Mouse (Mus musculus) cerebral cortex, adult 2 months (tissue): ENCODE results near the gene Ppp5c.

Experiments used
- WGBS: fragments of 180-500 bp; shearing (Covaris S2); methylation state at CpG from one replicate; pipeline ENCODE4 v1.1.7; 2018; 5-methylcytosine and 5-hydroxymethylcytosine counted together

Ppp5c gene

DNA sequence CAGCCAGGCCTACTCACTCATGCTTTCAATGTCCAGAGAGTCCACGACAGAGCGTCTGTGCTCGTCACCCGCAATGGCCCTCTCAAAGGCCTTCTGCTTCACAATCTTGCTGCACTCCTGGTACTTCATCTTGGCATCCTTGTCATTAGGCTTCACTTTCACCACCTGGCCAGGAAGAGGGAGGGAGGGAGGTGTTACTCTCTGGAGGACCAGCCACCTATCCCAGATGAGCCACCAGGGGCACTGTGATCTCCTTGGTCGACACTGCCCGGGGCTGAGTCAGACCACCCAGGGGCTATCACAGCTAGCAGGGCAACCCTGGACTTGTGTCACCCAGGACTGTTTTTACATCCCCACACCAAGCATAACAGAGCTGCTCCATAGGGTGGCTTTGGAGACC lies 12.3 kb downstream of the Ppp5c start:
- WGBS: 77% methylated on average over 6 of the region's 6 CpGs

DNA sequence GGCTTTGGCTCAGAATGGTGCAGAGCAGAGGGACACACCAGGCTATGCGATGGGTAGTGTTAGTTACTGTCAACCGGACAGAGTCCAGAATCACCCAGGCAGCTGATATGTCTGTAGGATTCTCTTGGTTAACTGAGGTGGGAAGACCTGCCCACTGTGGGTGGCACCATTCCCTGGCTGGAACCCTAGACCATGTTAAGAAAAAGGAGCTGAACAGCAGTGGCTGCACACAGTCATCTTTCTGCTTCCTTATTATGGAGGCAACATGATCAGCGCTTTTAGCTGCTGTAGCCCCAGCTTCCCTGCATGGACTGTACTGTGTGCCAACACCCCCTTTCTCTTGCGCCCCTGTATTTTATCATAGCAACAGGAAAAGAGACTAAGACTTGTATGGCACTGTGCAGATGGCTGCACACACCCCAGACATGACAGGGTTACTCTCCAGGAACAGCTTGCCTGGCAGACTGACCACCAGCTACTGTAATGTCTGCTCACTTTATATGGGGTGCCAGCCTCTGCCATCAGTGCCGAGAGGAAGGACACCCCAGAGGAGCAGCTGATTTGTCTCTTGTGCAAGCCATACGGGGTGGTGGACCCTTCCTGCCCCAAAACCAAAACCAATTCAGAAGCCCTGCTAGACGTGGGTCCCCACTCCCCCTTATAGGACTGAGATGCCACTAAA lies 15.7 kb downstream of the Ppp5c start:
- 66% methylated on average over 7 of the region's 7 CpGs for WGBS

DNA sequence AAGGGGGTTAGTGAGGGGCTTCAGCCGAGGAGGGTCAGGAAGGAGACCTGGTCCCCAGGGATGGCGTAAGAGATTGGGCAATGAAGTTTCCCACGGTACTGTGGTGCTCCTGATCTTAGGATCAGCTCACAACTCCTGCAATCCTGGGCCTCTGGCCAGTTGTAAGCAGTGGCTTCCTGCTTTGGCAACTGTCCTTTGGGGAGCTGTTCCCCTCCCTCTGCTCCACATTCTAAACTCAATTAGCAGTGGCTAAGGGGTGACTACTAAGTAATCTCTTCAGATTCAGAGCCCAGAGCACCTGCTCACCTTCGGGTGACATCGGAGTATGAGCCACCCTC lies 17.7 kb downstream of the Ppp5c start:
- 67% methylated on average over 5 of the region's 5 CpGs for WGBS

DNA sequence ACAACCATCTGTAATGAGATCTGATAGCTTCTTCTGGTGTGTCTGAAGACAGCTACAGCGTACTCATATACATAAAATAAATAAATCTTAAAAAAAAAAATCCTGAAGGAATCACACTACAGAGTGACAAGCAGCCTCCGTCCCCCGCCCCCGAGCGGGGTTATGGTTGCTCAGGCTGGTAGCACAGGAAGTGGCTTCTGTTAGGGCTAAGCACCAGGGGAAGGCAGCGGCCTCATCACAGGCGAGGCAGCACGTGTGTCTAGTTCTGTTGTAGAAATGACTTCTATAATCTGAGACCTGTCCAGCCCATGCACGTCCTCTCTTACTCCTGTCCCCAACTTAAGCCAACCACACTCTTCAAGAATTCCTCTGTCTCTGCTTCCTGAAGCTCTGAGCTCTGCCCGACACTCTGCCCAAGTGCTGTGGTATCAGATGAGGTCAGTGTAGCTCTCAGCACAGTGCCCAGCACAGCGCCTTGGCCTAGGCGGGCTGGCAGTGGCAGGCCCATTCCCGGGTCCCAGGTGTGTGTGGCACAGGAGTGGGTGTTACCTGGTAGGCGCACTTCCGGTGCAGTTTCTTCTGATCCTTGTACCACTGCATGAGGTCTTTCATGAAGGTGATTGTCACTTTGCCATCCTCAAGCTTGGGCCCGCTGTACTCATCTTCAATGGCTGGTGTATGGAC lies 18.3 kb downstream of the Ppp5c start:
- WGBS: 79% methylated on average over 16 of the region's 16 CpGs

DNA sequence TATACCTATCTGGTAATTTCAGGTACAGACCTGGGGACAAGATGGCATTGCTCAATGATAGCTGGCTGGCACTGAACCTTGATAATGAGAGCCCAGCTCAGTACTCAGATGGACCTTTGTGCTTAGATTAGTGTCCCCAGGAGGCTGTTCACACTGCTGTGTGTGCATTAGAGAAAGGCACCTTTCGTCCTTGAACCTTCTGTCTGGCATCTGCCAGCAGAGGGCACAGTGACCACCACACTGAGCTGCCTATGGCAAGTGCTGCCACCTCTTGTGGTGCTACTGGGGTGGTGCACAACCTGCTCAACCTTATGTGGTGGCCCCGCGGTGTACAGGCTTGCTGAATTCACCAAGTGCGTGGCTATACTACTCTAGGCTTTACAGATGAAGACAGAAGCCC lies 20.4 kb downstream of the Ppp5c start:
- WGBS: 65% methylated on average over 4 of the region's 4 CpGs

DNA sequence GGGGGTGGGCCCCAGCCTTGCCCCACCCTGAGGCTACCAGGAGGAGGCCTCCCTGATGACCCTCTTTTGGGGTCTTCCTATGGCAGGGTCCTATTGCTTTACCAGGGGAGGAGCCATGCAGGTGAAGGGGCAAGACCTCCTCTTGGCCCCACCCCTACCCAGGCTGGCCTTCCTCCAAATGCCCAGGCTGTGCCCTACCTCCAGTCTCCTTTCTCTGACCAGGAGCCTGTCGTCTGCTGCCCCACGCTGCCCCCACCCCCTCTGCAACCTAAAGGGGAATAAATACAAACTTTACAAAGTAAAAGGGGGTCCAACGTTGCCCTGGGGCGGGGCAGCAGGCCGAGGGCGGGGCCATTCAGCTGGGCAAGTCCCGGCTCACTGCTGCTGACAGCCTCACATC lies 23.0 kb downstream of the Ppp5c start:
- 76% methylated on average over 7 of the region's 7 CpGs for WGBS

DNA sequence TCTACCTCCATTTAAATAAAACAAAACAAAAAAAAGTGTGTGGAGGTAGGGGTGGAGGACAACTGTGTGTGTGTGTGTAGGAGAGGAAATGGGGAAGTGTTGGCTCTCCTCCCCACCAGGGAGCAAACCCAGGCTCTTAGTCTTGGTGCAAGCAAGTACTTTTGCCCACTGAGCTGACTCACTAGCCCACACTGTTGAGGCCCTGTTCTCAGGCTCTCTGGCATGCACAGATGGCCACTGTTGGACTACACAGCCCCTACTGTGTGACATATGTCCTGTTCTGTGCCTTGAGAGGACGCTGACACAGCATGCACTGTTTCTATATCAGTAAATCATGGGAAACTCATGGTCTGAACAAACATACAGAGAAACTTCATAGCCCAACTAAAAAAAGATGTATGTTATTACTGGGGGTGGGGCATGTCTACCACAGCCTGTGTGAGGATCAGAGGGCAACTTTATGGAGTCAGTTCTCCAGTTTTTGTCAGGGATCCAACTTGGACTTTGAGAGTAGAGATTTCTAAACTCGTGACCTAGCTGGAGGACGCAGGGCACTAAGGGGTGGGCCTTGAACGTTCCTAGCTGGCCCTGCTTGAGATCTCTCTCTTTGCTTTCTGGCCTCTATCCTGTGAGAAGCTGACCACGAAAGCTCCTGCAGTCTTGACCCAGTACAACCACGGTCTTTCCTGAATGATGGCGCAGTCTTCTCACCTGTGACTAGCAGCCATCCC lies 24.3 kb downstream of the Ppp5c start:
- 59% methylated on average over 7 of the region's 7 CpGs for WGBS

DNA sequence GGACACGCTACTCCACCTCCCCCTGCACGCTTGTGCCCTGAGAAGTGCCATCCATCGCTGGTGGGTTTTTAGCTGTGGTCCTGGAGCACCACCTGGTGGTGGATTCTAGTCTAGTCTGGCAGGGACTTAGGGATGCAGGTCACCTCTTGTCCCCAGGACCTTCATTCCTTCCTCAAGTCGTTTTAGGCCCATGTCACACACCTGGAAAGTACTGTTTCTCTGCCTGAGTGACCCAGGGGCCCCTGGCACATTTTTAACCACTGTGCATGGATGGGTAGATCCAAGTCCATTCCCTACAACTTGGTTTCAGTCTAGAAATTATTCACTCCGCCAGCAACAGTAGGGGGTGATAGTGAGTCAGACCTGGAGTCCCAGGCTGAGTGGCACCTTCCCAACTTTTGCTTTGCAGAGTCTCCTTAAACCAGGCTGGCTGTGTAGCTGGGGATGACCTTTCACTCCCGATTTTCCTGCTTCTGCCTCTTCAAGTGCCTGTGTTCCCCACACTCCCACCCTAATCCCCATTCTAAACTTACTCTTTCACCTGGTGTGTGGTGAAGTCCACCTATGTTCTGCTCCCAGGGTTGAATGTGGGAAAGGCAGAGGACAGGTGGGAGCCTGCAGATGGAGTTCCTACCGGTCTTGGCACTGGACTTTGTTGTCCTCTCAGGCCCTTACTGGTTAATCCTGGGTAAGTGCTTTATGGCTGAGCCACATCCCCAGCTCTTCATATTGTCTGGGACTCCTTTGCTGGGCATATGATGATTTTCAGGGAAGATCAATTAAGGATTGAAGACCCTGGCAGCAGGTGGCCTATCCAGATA lies 25.1 kb downstream of the Ppp5c start:
- WGBS: 8% methylated on average over 7 of the region's 7 CpGs

DNA sequence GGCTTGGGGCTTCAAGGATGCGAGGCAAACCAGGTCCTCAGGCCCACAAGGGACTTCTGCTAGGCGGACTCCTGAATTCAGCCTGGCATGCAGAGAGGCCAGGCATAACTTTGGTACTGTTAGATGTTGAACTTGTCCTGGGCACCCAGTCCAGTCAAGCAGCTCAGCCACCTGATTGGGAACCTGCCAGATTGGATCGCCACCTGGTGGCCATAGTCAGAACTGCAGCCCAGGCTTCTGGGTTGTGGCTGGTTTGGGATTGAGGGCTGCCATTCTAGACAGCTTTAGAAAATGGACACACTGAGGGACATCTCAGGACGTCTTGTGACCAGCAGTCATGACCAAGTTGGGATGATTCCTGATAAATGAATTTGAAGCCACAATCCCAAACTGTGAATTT lies 28.1 kb downstream of the Ppp5c start:
- 20% methylated on average over 4 of the region's 4 CpGs for WGBS

DNA sequence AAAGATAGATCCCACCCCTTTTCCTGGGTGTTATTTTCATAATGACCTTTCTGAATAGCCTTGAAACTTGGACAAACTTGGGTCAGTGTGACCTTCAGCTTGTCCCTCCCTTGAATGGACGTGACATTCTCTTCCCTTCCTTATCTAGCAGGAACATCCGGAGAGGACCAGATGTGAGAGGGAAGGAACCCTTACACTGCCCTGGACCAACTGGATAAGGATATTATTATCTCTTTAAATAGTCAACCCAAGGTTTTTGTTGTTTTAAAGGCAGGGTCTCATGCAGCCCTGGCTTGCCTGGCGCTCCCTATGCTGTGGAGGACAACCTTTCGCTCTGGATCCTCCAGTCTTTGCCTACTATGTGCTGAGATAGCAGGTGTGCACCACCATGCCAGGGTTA lies 28.5 kb downstream of the Ppp5c start:
- 67% methylated on average over 4 of the region's 4 CpGs for WGBS

DNA sequence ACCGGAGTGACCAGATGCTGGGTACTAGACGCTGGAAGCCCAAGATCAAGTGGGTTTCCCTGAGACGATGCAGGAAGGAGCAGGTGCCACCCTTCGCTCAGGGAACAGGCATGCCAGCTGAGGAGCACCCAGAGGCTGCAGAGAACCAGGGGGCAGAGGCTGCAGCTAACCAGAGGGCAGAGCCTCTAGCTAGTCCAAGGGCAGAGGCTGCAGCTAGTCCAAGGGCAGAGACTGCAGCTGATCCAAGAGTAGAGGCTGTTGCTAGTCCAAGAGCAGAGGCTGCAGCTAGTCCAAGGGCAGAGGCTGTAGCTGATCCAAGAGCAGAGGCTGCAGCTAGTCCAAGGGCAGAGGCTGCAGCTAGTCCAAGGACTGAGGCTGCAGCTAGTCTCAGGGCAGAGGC lies 32.4 kb downstream of the Ppp5c start:
- WGBS: 76% methylated on average over 4 of the region's 4 CpGs

DNA sequence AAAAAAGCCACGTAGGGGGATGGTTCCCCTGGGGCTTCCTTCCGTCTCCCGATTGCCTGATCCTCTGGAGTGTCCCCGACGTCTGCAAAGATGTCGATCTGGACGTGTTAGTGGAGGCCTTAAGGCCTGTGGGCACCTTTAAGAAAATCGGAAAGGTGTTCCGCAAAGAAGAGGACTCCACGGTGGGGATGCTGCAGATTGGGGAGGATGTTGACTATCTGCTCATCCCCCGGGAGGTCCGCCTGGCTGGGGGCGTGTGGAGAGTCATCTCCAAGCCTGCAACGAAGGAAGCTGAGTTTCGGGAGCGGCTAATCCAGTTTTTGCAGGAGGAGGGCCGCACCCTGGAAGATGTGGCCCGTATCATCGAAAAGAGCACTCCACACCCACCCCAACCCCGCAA lies 33.3 kb downstream of the Ppp5c start:
- WGBS: 40% methylated on average over 20 of the region's 20 CpGs

DNA sequence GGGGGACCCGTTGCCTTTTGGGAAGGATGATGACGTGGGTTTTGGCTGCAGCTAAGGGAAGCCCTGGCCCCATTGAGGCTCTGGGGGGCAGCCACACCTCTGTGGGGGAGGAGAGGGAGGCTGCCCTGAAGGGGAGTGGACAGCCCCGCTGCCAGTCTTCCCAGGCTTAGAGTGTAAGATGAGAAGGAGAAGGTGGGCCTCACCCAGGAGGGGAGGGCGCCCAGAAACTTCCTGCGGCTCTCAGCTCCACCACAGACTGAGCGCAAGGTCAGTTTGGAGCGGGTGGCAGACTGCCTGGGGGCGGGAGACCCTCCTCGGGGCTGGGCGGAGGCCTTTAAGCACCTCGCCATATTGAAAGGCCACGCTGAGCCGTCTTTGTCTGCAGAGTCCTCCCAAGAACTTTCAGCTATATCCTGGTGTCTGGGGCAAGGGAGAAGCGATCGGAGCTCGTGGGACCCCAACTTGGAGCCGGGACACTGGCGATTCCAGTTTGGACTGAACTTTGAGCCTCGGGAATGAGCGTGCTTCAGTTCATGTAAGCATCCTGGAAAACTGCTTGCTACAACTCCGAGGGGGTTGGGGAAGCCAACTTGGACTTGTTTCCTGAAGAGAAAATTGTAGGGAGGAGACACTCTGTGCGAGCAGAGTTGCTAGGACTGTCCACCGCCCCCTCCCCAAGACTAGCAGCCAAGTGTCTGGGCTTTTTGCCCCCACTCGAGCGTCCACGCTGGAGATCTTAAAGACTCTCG lies 33.9 kb downstream of the Ppp5c start:
- 50% methylated on average over 27 of the region's 27 CpGs for WGBS

DNA sequence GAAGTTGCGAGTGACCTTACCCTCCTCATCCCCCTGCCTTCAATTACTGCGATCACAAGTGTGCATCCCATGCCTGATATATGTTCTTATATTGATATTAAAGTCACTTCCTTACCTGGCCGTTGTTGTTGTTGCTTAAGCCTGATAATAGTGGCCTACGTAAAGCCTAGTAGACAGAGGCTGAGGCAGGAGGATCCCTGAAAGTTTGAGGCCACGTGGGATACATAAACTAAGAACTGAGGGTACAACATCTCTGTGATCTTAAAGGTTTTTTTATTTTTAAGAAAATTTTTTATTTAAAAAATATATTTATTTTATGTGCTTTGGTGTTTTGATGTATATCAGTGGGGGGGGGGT lies 35.3 kb downstream of the Ppp5c start, which contains the start of gene Ccdc8:
Ccdc8 (plus strand) TSS at position 258 of the 357 bp plus-strand sequence.
- 98% methylated on average over 5 of the region's 5 CpGs for WGBS

DNA sequence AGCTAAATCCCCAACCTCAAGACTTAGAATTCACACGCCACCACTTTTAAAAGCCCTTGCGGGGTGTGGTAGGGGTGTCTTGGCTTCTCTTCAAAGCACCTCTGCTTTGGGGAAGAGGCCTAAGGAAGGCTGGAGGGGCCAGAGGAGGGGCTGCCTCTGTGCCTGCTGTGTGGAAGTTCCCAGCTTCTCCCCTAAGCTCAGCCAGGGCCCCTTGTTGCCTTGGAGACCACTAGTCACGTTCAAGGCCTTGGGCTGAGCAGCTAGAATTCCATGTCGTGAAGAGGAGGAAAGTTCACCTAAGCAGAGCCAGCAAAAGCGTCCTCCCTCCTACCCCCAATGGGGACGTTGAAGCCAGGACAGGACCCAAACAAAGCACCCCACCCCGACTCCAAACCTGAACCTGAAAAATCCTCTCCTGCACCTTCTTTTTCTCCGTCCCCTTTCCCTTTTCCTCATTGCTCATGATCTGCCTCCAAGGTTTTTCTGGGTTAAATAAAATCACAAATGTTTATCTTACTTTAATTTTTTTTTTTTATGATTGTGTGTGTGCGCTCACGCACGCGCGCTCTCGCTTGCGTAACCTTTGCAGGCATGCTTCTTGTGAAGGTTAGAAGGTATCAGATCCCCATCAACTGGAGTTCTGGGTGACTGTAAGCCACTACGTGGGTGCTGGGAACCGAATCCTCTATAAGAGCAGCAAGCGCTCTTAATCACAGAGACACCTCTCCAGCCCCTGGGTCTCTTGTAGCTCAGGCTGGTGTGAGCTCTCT lies 35.9 kb downstream of the Ppp5c start:
- 71% methylated on average over 18 of the region's 18 CpGs for WGBS

DNA sequence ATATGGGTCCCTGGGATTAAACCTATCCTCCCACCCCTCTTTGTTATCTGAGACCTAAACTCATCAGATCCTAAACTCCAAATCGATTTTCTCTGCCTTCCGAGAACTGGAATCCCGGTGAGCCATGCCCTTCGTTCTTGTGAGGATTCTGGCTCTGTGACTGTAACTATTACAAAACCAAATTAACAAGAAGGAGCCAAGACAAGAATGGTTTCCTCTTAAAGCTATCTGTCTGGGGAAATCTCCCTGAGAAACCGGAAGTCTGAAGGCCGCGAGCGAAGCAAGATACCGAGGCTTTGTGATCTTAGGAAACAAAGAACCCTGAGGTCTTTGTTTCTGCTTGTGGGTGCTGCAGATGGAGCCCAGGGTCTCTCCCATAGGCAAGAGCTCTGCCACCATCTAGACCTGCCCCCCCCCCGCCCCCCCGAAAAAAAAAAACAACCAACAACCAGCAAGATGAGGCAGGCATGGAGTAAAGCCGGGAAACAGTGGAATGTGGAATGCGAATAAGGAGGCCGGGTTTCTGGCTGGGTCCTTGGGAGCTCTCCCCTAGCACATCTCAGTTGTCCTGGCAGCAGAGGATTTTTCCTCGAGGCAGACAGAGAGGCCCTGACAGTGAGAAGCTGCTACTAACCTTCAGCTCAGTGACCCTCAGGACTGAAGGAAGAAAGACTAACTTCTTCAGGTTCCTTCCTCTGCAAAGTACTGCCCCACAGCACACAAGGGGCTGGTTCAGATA lies 37.5 kb downstream of the Ppp5c start:
- WGBS: 28% methylated on average over 15 of the region's 15 CpGs

DNA sequence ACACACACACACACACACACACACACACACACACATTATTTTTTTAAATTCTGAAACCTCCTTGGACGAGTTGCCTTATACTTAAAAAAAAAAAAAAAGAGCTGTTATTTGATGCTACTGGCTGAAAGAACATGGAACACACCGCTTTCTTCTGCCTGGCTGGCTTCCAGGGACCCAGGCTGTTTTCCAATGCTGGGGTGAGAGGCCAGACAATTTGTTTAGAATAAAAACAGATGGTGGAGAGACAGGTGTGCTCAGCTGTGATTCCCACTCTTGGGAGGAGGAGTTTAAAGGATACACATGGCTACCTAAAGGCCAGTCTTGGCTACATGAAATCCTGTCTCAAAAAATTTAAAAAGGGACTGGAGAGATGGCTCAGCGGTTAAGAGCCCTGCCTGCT lies 39.3 kb downstream of the Ppp5c start:
- WGBS: 38% methylated on average over 3 of the region's 3 CpGs

DNA sequence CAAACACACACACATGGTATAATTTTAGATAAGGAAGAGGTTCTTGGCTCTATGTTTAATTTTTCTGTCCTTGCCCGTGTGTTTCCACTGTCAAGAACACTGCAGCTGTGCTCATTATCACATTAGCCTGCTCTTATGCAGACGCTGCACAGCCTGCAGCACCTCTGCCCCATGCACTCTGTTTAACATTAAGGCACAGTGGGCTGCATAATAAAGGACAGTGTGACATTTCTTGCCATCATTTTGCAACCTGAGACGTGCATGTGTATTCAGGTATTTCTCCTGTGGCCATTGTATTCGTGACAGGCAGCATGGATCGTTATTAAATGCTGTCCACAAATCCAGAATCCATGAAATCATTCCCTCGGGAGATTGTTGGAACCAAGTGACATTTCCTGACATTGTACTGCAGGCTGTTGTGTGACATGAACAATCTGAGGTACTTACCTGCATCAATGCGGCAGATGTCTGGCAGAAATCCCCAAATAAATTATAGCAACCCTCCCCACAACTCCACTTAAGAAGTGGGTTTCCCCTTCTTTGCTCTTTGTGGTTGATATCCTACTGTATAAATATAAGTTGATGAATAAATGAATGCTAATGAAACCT lies 40.1 kb downstream of the Ppp5c start:
- 38% methylated on average over 7 of the region's 7 CpGs for WGBS

DNA sequence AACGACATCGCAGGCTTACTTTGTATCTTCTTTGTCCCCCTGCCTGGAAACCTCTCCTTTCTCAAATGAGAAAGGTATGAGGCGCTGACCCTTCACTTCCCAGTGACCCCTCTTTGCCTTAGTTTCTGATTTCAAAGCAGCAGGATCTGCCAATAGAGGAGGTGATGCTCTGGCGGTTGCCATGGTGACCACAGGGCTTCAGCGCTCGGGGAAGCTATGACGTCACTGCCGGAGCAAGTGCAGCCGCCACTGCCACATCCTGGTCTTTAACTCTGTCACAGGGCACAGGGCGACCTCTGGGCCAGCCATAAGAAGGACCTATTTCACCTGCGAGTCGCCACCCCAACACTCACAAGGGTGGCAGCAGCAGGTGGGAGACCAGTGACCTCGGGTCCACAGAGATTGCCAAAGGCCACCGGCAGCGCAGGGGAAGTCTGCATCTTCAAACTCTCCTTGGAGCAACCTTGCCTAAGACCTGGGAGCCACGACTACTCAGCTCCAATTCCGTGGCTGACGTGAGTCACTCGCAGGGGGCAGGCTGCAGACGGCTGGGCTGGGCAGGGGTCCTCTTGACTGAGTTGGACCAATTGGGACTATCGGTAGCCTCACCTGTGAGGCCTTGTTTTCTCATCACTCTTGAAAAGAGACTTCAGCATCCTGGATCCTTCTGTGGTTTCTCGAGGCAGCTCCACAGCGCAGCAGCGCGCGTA lies 44.7 kb downstream of the Ppp5c start, which contains the start of gene Gm42372:
Gm42372 (plus strand) TSS at position 228 of the 710 bp plus-strand sequence.
- WGBS: 19% methylated on average over 26 of the region's 26 CpGs
